Mouse (Mus musculus) kidney, postnatal 10 days (tissue): ENCODE measurements around the gene Rpap1.
A peak's percentile ranks its signal among the peaks of the same experiment; 100 is the strongest.

Experiments used
- DNase-seq: peaks from one replicate; pipeline ENCODE4 v3.0.0; 2021; ENCODE audit warnings: mixed read lengths

Rpap1 gene

GRCm38 (mm10) chr2:119787206-119787883 lies at the start of gene Rpap1:
Rpap1 (minus strand) TSS chr2:119787537.
- DNase-seq, result peak; percentile 89

- no peak for DNase-seq
These were observed 46.9 kb upstream of the Rpap1 start for GRCm38 (mm10) chr2:119834231-119834630.

GRCm38 (mm10) chr2:119830579-119830978 lies 43.2 kb upstream of the Rpap1 start:
- DNase-seq, result no peak

GRCm38 (mm10) chr2:119821136-119821535 lies 33.8 kb upstream of the Rpap1 start:
- DNase-seq, result no peak

- no peak for DNase-seq
These were observed 31.4 kb upstream of the Rpap1 start for GRCm38 (mm10) chr2:119818668-119819272.

GRCm38 (mm10) chr2:119817047-119817446 lies 29.7 kb upstream of the Rpap1 start:
- DNase-seq, result no peak

GRCm38 (mm10) chr2:119816611-119817010 lies 29.3 kb upstream of the Rpap1 start:
- no peak for DNase-seq

GRCm38 (mm10) chr2:119814376-119814933 lies 27.1 kb upstream of the Rpap1 start:
- peak; percentile 63 for DNase-seq

- no peak for DNase-seq
These were observed 24.3 kb upstream of the Rpap1 start for GRCm38 (mm10) chr2:119811490-119812146.

- no peak for DNase-seq
These were observed 23.6 kb upstream of the Rpap1 start for GRCm38 (mm10) chr2:119810890-119811289.

GRCm38 (mm10) chr2:119808881-119809280 lies 21.5 kb upstream of the Rpap1 start:
- no peak for DNase-seq

GRCm38 (mm10) chr2:119808438-119808837 lies 21.1 kb upstream of the Rpap1 start:
- DNase-seq, result no peak

GRCm38 (mm10) chr2:119805536-119805935 lies 18.2 kb upstream of the Rpap1 start:
- DNase-seq, result no peak

GRCm38 (mm10) chr2:119804776-119805175 lies 17.4 kb upstream of the Rpap1 start:
- no peak for DNase-seq

- no peak for DNase-seq
These were observed 16.9 kb upstream of the Rpap1 start for GRCm38 (mm10) chr2:119804275-119804628.

- no peak for DNase-seq
These were observed 16.4 kb upstream of the Rpap1 start for GRCm38 (mm10) chr2:119803618-119804274.

- peak; percentile 63 for DNase-seq
These were observed 15.7 kb upstream of the Rpap1 start for GRCm38 (mm10) chr2:119802767-119803617.

- no peak for DNase-seq
These were observed 13.8 kb upstream of the Rpap1 start for GRCm38 (mm10) chr2:119800876-119801846.

GRCm38 (mm10) chr2:119799961-119800550 lies 12.7 kb upstream of the Rpap1 start:
- DNase-seq, result no peak

GRCm38 (mm10) chr2:119799181-119799960 lies 12.0 kb upstream of the Rpap1 start:
- DNase-seq, result peak; percentile 70
